Mouse (Mus musculus): ENCODE measurements at regions not wholly inside any gene's neighbourhood (a gene's known extent, or its start where the extent isn't known, plus 50 kb on each side); places are given as distances from the start of the nearest gene placed in this dataset.

GRCm38 (mm10) chr6:51379074-51379473 is 53.4 kb upstream of the Nfe2l3 start:
- TF ChIP-seq CTCF (IDR thresholded peaks at IDR 0.05; ENCODE audit: insufficient read depth, low read length), result no peak
- no peak for TF ChIP-seq POLR2A (IDR thresholded peaks at IDR 0.05; ENCODE audit: borderline replicate concordance, extremely low read depth, low read depth, low read length)

Data from lung, adult 2 months (tissue).